Mouse (Mus musculus) embryonic stem cell, embryonic (primary cell): ENCODE data around the gene Corin.

Experiments
- CTCF ChIA-PET, 4 experiments: fragments of 300-600 bp in 2 of 4; fragments of 350-600 bp in 2 of 4; sonication (Branson Sonifier 250); formaldehyde crosslinking; loops; one replicate each; lab custom pipeline; 2022; ENCODE audit warnings: inconsistent platforms in 2 of 4; lab: Charles Lee
- POLR2A ChIA-PET, 4 experiments: fragments of 300-600 bp in 2 of 4; fragments of 350-600 bp in 2 of 4; sonication (Branson Sonifier 250); formaldehyde crosslinking; loops; one replicate each; lab custom pipeline; 2022; ENCODE audit warnings: antibody characterized with exemption in 4 of 4, inconsistent platforms in 1 of 4; lab: Charles Lee

The Corin gene

DNA sequence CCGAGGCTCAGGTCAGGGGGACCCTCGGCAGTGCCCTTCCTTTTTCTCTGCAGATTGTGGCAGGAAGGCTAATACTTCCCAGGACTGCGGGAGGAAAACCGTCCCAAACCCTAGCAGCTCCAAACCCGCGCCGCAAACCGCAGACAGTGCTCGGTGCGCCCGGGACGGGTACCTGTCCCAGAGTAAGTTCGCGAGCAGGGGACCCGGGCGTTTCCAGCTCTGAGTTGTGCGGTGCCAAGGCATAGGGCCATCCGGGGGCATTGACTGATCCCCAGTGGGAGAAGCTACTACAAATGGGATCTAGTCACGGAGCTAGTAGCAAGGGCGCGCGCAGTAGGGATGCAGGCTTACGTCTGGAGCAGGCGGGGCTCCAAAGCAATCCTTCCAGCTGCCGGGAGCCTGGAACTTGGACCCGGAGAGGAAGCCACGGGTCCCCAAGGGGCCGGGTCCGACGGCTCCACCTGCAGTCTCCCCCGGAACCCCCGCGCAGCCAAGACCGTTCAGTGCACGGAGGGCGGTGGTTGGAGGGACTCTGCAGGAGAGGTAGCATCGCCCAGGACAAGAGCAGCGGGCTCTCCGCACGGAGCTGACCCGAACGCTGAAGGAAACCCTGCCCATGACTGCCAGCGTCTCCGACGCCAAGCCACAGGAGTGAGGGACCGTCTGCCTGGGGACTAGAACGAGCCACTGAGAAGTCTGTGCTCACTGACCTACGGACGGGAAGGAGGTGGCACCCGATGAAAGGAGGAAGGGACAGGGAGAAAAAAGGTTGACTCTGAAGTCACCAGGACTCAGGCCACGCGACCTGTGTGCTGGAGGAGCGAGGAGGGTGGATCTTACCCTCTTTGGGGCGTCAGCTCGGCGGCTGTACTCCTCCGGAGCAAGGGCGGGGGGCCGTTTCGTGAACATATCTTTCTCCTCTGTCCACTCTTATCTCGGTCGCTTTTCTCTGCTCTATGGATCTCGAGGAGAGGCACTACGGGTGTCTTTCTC, at the start of gene Corin:
Gene Corin (minus strand): TSS at position 943 of the 993 bp plus-strand sequence.
- ChIA-PET CTCF (interaction anchor here in 3 of 4 experiments (0.5 to 1.9 kb wide), 5 partner anchors 38 to 537 kb away, joined by 3 to 8 read pairs (median 3); no protein-coding TSS in a partner anchor), POLR2A (interaction anchor here in 3 of 4 experiments (0.6 to 2.4 kb wide), 6 partner anchors 10 to 139 kb away, joined by 3 to 11 read pairs (median 5); partner anchors contain the start of gene Nfxl1 (in 2 of the 3))

DNA sequence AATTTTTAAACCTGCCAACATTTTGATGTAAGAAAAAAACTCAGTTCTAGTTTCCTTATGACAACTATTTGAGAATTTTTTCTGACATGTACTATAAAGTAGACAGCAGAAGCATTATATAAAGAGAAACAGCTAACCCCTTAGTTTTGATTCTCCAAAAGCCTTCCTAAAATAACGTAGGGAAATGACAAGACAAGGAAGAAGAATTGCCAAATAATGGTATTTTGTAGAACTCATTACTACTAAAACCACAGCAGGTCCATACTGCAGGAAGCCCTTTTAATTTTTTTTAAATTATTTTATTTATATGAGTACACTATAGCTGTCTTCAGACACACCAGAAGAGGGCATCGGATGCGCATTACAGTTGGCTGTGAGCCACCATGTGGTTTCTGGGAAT, 46.9 kb upstream of the Corin start:
- POLR2A ChIA-PET = interaction anchor here (0.6 to 1.0 kb wide), 4 partner anchors 8 to 9 kb away, joined by 3 to 8 read pairs (median 3); partner anchors contain the start of gene Nfxl1 (in 3 of the 4)
- CTCF ChIA-PET = no interaction called here

DNA sequence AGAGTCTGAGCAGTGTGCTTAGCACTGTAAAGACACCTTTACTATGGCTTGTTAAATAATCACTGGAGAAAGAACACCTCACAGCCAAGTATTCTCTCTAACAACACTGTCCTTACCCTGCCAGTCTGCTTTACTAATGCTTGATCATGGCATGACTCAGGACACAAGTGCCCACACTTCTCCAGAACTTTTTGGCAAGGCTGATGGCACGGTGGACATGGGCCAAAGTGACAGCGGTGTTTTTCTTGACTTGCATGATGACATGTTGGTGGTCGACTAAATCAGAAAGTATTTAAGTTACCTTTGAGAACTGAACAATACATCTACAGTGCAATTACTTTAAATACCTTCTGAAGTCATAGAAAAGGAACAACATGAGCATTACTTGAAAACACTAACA, 24.6 kb upstream of the Corin start:
- CTCF ChIA-PET = no interaction called here
- POLR2A ChIA-PET = no interaction called here

DNA sequence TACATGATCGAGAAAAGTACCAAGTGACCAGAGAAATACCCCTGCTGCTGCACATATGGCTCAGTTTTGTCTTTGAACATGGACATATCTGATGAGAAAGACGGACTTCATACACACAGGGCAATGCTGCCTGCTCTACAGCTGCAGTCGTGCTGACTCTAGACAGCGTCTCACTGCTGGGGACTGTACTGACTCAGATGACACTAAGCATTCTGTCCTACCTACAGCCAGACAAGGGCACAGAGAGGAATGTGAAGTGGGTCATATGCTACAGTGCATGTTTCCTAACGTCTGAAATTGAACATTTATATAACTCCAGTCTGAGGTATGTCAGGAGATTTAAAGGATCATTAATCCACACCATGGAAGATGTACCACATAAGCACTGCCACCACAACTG, 9.5 kb upstream of the Corin start:
- ChIA-PET CTCF (interaction anchor here in 1 of 4 experiments (0.6 kb wide), 1 partner anchor 165 kb away, joined by 9 read pairs; no protein-coding TSS in a partner anchor), POLR2A (interaction anchor here in 1 of 4 experiments (1.3 kb wide), 1 partner anchor 46 kb away, joined by 3 read pairs; the partner anchor contains the start of gene Nfxl1)

DNA sequence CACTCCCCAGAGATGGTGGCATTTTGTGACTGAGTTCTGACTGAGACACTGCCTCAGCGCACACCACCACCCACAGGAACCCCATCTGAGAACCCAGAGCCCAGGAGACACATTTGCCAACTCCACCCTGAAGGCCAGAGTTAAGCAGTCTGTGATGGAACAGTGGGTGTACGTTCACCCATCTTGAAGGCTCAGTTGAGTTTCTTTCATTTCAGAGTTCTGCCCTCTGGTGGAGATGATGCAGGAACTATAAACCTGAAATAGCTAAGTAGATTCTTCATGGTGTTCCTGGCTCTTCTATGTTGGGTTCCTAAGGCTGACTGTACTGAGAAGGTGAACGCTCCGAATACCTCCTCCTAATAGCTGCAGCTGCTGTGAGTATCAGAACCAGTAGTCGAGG, 1.5 kb upstream of the Corin start:
- ChIA-PET CTCF (interaction anchor here (0.6 to 1.5 kb wide), 7 partner anchors 11 to 205 kb away, joined by 3 to 14 read pairs (median 5); no protein-coding TSS in a partner anchor), POLR2A (no interaction called here)

DNA sequence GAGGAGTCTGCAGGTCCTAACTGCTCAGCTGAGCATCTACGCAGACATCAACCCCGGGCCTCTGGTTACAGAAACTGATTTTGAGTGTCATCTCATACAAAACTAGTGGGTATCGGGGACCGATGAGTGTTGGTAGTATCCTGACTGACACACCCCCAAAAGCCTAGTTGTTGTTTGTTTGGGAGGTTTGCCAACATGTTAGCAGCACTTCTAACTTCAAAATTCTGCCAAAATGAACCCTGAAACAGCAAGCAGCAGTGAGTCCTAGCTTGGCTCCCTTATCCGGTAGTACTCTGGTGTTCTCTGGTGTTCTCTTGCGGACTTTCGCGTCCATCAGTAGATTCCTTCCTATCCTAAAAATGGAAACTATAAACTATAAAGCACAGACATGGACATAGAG, 1.5 kb downstream of the Corin start:
- ChIA-PET POLR2A (interaction anchor here (0.6 to 2.4 kb wide), 8 partner anchors 9 to 380 kb away, joined by 3 to 11 read pairs (median 4); partner anchors contain the start of gene Nfxl1 (in 2 of the 4)), CTCF (interaction anchor here in 2 of 4 experiments (0.6 to 1.9 kb wide), 4 partner anchors 36 to 153 kb away, joined by 3 to 8 read pairs (median 4); no protein-coding TSS in a partner anchor)

DNA sequence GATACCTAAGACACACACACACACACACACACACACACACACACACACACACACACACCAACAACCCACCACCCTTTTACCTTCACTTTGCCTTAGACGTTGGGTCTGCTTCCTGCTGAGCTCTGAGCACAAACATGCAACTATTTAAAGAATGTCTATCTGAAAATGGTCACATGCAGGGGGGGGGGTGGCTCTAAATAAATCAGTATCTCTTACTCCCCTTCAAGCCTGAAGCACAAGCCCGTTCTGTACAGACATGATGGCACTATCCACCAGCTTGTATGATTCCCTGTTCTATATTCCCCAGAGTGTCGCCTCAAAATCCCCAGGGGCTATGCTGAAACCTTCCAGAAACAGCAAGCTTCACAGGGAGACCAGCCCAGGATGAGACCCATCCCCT, 2.5 kb downstream of the Corin start:
- CTCF ChIA-PET = interaction anchor here in 3 of 4 experiments (0.6 to 1.1 kb wide), 3 partner anchors 100 to 335 kb away, joined by 3 to 5 read pairs (median 4); no protein-coding TSS in a partner anchor
- POLR2A ChIA-PET = interaction anchor here in 1 of 4 experiments (1.4 kb wide), 1 partner anchor 58 kb away, joined by 3 read pairs; no protein-coding TSS in a partner anchor

DNA sequence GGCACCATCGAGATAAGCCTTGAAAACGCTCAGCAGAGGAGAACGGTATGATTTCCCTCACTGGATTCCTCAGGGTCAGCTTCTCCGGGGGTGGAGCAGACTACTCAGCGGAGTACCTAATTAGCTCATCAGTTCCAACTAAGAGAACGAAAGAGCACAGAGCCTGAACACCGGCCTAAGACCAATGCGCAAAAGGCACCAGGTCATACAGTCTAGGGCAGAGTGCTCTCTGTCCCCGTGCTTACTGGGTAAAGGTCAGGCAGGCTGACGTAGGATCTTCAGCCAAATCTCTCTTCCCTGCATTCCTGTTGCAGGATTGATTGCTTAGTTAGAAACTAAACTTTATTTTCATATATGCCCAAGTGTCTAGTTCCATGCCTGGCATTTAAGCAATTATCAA, 6.0 kb downstream of the Corin start:
- POLR2A ChIA-PET = no interaction called here
- CTCF ChIA-PET = interaction anchor here in 1 of 4 experiments (1.5 kb wide), 1 partner anchor 148 kb away, joined by 3 read pairs; no protein-coding TSS in a partner anchor

DNA sequence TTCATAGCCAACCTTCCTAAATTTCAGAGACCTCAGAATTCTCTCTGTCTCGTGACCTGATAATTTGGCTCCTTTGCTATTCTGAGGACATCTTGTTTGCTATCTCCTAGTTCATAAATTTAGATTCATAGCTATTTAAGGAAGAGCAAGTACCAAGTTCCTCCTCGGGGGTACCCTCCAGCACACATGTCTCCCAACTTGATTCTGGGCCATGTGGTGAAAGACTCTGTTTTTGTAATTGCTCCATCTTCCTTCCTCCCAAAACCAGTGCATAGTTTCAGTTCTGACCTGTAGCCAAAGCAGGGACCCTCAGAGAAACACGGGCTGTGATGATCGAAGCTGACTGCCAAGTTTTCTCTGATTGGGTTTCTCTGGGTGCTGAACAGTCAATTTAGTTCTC, 7.5 kb downstream of the Corin start:
- ChIA-PET POLR2A (interaction anchor here in 1 of 4 experiments (0.6 kb wide), 2 partner anchors 44 to 65 kb away, joined by 3 to 4 read pairs; no protein-coding TSS in a partner anchor), CTCF (interaction anchor here in 1 of 4 experiments (1.5 kb wide), 1 partner anchor 147 kb away, joined by 3 read pairs; no protein-coding TSS in a partner anchor)

DNA sequence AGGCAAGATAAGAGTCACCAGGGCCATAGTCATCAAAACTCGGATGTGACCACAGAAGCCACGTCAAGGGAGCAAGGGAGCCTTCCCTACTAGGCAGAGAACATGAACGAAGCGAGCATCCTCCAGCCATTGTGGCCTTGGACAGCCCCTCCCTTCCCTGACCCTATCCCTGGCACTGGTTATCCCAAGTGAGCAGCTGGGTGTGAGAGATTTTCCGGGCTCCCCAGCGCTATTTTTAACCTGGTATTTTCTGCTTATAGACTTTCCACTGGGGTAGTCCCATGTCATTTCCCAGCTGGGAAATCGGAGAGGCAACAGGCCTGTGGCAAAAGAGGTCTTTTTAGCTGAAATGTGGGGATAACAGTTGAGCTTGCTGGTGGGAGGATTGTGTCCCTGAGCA, 10.4 kb downstream of the Corin start:
- ChIA-PET POLR2A (interaction anchor here in 2 of 4 experiments (0.6 to 0.8 kb wide), 2 partner anchors 9 to 31 kb away, joined by 3 to 5 read pairs; no protein-coding TSS in a partner anchor), CTCF (interaction anchor here in 2 of 4 experiments (0.6 to 1.7 kb wide), 2 partner anchors 12 to 346 kb away, joined by 5 to 9 read pairs; no protein-coding TSS in a partner anchor)

DNA sequence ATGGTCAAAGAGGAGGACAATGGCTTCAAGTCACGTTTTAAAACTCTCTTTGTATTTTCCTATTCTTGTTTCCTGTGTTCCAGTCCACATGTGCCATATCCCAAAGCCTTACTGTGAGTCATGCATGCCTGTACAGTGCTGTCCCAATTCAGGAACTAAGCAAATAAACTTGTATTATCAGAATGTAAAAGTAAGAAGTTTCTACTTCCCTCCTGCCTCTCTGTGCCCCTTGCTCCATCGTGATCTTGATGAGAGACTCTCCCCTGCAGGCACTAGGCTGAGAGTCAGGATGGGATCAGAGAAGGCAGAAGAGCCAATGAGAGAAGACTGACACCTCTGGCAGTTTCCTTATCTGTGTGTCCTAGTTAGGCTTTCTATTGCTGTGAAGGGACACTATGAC, 13.0 kb downstream of the Corin start:
- ChIA-PET POLR2A (no interaction called here), CTCF (no interaction called here)

DNA sequence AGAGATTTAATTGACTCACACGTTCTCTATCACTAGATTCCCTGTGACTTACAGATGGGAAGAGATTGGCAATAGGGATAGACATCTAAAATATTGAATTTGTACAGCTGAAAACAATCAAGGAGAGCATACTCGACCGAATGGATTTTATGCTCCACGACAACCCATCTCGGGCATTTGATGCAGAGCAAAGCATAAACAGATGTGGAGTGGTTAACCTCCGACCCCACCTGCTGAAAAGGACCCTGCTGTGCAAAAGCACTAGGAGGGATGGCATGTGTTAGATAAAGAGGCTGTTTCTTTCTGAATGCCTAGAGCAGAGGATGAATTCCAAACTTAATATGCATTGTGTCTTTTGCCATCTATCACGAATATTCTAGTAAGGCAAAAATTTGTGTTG, 23.8 kb downstream of the Corin start:
- ChIA-PET POLR2A (no interaction called here), CTCF (no interaction called here)

DNA sequence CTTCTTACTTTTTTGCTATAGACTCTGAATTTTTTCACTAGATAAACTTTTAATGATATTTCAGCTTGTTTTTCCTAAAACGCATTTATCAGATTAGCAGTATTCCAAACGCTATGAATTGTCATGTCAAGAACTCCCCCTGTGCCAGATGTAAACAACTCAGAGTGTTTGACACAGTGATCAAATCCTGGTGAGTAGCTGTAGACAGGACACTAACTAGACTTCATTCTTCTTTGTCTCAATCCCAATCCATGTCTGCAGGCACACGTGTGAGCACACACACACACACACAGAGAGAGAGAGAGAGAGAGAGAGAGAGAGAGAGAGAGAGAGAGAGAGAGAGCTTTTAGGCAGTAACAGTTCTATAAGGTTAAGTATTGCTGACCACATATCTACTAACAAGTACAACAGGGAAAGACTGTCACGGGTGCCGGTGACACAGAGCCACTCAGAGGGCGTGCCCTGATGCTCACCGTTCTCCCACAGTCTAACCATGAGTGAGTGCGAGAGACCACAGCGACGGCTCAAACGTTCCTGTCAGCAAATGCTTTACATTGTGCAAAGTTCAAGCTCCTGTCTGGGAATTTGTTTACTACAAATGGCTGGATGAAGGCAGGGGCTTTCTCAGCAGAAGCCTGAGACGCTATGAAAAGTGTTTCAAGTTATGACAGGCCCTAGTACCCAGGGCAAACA, 31.8 kb downstream of the Corin start:
- POLR2A ChIA-PET = no interaction called here
- CTCF ChIA-PET = no interaction called here

DNA sequence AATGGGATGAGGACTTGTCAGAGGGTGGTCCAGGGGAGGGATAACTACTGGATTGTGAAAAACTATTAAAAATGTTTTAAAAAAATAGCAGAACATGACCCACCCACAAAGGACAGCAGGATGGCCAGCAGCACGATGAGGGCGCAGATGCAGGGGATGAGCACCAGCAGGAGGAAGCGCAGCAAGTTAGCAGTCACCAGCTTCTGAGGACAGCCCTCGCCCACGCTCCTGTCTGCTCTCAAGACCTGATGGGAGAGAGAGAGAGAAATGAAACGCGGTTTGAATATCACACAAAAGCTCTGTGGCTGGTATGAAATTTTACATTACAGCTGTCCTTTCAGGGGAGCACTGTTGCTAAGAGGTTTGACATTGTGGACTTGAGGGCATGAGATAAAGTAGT, 32.5 kb downstream of the Corin start:
- ChIA-PET POLR2A (no interaction called here), CTCF (no interaction called here)

DNA sequence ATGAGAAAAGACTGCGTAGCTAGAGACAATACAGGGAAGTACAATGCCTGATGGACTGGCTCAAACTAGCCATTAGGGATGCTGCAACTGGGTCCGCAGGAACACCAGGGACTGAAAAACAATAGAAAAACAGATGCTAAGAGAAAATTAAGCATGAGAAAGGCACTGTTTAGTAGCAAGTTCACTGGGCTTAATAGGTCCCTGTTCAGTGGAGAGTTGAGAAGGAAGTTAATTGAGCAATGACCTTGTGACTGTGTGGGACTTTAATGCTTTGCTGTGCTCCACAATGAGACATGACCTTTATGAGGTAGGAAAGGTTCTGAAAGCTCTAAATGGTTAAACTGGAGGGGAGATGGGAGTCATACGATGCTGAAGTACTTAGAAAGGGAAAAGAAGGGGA, 39.3 kb downstream of the Corin start:
- CTCF ChIA-PET = interaction anchor here in 2 of 4 experiments (0.7 to 1.3 kb wide), 4 partner anchors 21 to 427 kb away, joined by 3 to 4 read pairs (median 4); no protein-coding TSS in a partner anchor
- POLR2A ChIA-PET = interaction anchor here in 3 of 4 experiments (0.5 to 2.2 kb wide), 16 partner anchors 11 to 438 kb away, joined by 3 to 11 read pairs (median 4); partner anchors contain the start of genes Nfxl1 (in 2 of the 3) and Corin (in 1 of the 3)

DNA sequence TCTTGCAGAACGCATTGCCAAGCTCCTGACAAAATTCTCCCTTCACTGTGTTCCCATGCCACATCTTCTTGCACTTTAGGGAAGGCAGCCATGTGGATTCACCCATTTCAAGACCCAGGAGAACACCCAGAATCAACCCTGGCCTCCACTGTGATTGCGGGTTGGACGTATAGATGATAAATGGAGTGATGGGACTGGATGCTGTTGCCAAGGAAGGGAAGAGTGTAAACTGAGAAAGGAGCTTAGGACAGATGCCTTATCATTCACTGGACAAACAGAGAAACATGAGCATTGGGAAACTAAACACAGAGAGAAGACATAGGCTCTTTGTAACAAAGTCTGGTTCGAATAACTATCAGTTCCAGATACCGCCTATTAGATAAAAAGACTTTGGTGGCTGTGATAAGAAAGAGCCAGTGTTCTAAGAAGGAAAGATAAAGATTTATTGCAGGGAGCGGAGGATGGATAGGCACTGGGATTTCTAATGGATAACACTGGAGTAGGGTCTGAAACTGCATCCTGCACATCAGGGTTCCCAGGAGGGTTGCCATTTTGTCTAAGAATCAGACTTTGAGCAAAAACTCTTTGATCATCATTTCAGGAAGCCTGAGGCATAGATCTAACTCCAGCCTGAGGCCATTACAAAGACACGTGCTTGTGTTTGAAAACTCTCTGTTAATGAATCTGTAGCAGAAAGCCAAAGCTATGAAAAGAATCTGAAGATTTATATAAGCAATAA, 44.7 kb downstream of the Corin start:
- ChIA-PET CTCF (no interaction called here), POLR2A (no interaction called here)

DNA sequence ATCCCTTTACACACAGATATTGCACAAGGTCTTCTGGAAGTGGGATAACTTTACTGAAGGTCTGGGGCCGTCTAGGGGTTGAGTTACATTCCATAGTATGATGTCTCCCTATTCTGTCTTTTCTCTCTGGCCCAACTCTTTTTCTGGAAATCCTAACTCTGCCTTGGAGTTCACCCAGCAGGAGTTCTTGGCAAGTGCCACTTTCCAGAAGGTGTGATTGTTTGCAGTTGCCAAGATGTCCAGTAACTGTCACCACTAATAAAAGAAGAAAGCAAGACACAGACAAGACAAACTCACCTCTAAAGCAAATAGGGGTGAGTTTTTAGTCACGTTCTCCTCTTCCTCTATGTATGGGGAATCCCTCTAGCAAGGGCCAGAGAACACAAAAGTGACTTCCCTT, 50.6 kb downstream of the Corin start:
- POLR2A ChIA-PET = interaction anchor here in 3 of 4 experiments (0.7 to 1.7 kb wide), 4 partner anchors 10 to 43 kb away, joined by 4 to 7 read pairs (median 5); no protein-coding TSS in a partner anchor

More for the DNA sequence above, 50.6 kb downstream of the Corin start:
- CTCF ChIA-PET = no interaction called here
